Mouse (Mus musculus) neural tube, embryonic 11.5 days (tissue): ENCODE data around the gene Dock9. TPM values are rescaled to one million over a fixed set of nuclear protein-coding genes. Genes with fewer than 3 reads are reported as not detected.

Source experiments
- ATAC-seq: fragments of 200-750 bp; cut with Nextera tagmentation; 2 replicates; pipeline ENCODE4 v1.8.0; 2017; ENCODE audit warnings: moderate number of reproducible peaks, mild to moderate bottlenecking, moderate TSS enrichment, moderate library complexity; ENCODE audit not compliant: insufficient read depth, low FRiP score, low TSS enrichment
- DNase-seq: peaks from one replicate; pipeline ENCODE4 v3.0.0-alpha.2; 2015; ENCODE audit warnings: low spot score
- H3K27ac ChIP-seq: fragments of 300-500 bp; sonication (generic); 2 replicates; pipeline ENCODE4 v1.5.1; 2014; ENCODE audit warnings: low read depth, mild to moderate bottlenecking, low read length
- H3K27me3 ChIP-seq: fragments of 300-500 bp; sonication (generic); 2 replicates; pipeline ENCODE4 v1.6.1; 2014; ENCODE audit warnings: mild to moderate bottlenecking, low read length, mixed read lengths; ENCODE audit not compliant: control insufficient read depth, insufficient read depth
- H3K36me3 ChIP-seq: fragments of 300-500 bp; sonication (generic); 2 replicates; pipeline ENCODE4 v1.6.1; 2014; ENCODE audit warnings: mild to moderate bottlenecking, low read length, moderate library complexity, mixed read lengths; ENCODE audit not compliant: control insufficient read depth, insufficient read depth
- H3K4me1 ChIP-seq: fragments of 300-500 bp; sonication (generic); 2 replicates; pipeline ENCODE4 v1.6.1; 2014; ENCODE audit warnings: low read length, mixed read lengths; ENCODE audit not compliant: control insufficient read depth, insufficient read depth
- H3K4me2 ChIP-seq: fragments of 300-500 bp; sonication (generic); 2 replicates; pipeline ENCODE4 v1.6.1; 2014; ENCODE audit warnings: low read depth, mild to moderate bottlenecking, moderate library complexity
- H3K4me3 ChIP-seq: fragments of 300-500 bp; sonication (generic); 2 replicates; pipeline ENCODE4 v1.5.1; 2014; ENCODE audit warnings: low read depth, low read length
- H3K9ac ChIP-seq: fragments of 300-500 bp; sonication (generic); 2 replicates; pipeline ENCODE4 v1.6.1; 2014; ENCODE audit warnings: mild to moderate bottlenecking, low read length
- H3K9me3 ChIP-seq: fragments of 300-500 bp; sonication (generic); 2 replicates; pipeline ENCODE4 v1.6.1; 2016; ENCODE audit warnings: low read length; ENCODE audit not compliant: control insufficient read depth
- WGBS: fragments of 180-500 bp; shearing (Covaris S2); extraction: QIAGEN DNeasy Blood & Tissue Kit; methylation state at CpG from one replicate; pipeline ENCODE4 v1.1.7; 2014; 5-methylcytosine and 5-hydroxymethylcytosine counted together
- polyA plus RNA-seq: library from polyadenylated mRNA; unstranded; fragments of >200 nt; fragmentation: Nextera tagmentation; extraction: Ambion mirVana; gene quantifications from 2 replicates; pipeline ENCODE4 v1.2.1, GENCODE M21; 2014

Dock9 gene
- 4.2 and 5.4 TPM in 2 replicates for polyA plus RNA-seq

DNA sequence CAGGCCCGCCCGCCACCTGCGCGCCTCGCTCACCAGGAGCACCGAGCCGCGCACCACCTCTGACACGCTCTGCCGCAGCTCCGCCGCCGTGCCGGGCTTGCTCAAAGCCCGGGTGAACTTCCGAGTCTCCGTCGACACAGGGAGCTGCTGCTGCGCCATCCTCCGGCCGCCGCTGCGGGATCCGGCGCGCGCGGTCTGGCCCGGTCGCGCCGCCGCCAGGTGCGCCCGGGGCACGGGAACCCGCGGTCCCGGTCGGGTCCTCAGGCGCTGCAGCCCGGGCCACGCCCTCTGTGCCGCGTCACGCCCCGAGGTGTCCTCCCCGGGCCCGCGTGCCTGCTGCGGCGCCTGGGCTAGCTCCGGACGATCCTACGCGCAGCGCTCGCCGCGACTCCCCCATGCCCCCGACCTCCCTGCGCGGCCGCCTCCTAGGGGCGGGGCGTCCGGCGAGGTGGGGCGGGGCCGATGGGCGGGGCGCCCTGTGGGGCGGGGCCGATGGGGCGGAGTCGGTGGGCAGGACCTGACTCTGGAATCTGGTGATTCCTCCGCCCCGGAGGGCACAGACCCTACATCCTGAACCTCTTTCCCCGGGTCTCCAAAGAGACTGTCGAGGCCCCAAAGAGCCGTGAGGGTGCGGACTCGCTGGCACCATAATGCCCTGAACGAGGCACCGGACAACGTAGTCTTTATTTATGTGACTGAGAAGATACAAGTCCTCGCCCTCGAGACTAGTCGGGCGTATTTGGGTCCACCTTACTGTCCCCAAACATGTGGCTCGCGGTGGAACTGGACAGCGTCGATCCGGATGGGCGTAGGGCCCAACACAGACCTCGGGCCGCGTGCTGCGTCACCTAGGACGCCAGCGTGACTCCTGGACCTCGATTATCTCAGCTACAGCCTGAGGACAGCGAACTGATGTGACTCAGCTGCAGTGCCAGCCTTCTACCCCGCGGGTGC lies at the start of gene Dock9:
Gene Dock9 (minus strand): TSS at position 381 of the 954 bp plus-strand sequence.
- Histone ChIP-seq H3K4me2 (peak within 1 kb of the TSS; percentile 97), H3K27me3 (peaks cover 16% of the 10 kb centered on the region), H3K4me1 (no peaks in the 10 kb centered on the region), H3K27ac (peak within 1 kb of the TSS; percentile 44), H3K36me3 (no peaks in the 10 kb centered on the region), H3K9ac (peak within 1 kb of the TSS; percentile 53), H3K4me3 (peak within 1 kb of the TSS; percentile 69), H3K9me3 (no peaks in the 10 kb centered on the region)
- WGBS: under 1% methylated on average over 75 of the region's 106 CpGs
- DNase-seq: peak; percentile 92
- peak; percentile 89 for ATAC-seq

DNA sequence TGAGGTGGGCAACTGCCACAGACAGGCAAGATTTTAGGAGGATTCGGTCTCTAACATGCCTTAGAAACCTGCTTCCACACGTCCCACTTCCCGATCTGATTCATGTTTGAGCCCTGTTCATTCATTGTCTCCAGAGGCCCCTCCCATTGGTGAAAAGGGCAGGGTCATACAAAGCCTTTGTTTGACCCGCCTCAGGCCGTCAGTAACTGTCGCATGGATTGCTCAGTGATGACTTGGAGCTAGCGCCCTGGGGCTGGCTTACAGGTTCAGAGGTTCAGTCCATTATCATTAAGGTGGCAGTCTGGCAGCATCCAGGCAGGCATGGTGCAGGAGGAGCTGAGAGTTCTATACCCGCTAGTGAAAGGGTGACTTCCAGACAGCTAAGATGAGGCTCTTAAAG lies 46.8 kb upstream of the Dock9 start:
- WGBS: 64% methylated on average over 8 of the region's 8 CpGs
- ATAC-seq (no peak), DNase-seq (no peak)
- H3K9ac ChIP-seq: no peak overlapping the region
- H3K4me2 ChIP-seq: no peak overlapping the region
- H3K27ac ChIP-seq: no peak overlapping the region
- H3K4me1 ChIP-seq: no peaks in the 10 kb centered on the region
- no peaks in the 10 kb centered on the region for H3K27me3 ChIP-seq
- no peaks in the 10 kb centered on the region for H3K36me3 ChIP-seq
- no peaks in the 10 kb centered on the region for H3K9me3 ChIP-seq
- H3K4me3 ChIP-seq: no peak overlapping the region

DNA sequence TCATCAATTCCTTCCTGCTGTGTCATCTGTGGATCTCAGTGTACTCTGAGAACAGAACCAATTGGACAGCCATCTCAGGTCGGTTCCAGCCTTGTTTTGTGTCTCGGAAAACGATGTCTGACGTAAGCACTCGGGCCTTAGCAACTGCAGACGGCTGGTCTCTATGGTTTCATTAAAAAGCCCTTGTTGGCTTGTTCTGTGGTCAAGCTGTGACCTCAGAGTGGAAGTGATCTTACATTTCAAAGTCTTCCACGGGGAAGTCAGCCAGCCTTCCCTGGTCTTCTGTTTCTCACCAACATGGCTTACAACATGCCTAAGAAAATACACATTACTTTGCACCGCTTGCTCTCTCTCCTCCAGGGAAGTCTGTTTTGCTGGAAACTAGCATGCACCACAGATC lies 42.6 kb upstream of the Dock9 start:
- 91% methylated on average over 8 of the region's 8 CpGs for WGBS
- H3K9me3 ChIP-seq: 0 out of 2 replicates have a peak, but pooled peaks cover 5% of the 10 kb centered on the region
- DNase-seq (no peak), ATAC-seq (no peak)
- no peaks in the 10 kb centered on the region for H3K27me3 ChIP-seq
- no peak overlapping the region for H3K27ac ChIP-seq
- H3K4me3 ChIP-seq: no peak overlapping the region
- no peaks in the 10 kb centered on the region for H3K36me3 ChIP-seq
- H3K4me2 ChIP-seq: no peak overlapping the region
- H3K4me1 ChIP-seq: no peaks in the 10 kb centered on the region
- H3K9ac ChIP-seq: no peak overlapping the region

DNA sequence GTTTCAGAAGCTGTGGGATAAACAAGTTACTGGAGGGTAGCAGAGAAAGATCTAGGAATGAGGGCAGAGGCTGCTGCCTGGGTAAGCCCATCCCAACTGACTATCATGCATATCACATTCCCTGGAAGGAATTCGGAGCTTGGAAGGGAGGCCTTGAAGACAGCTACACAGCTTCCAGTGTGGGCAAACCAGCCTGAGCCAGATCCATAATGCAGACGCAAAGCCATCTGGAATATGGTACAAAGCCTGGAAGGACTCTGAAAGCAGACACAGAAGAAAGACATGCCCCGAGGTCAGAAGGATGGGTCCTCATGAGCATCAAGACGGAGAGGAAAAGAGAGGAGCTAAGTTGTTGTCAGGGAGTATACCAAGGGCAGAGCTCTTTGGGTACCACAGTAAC lies 40.5 kb upstream of the Dock9 start:
- Histone ChIP-seq H3K4me2 (no peak overlapping the region), H3K4me1 (no peaks in the 10 kb centered on the region), H3K27me3 (no peaks in the 10 kb centered on the region), H3K36me3 (no peaks in the 10 kb centered on the region), H3K4me3 (no peak overlapping the region), H3K9me3 (0 out of 2 replicates have a peak, but pooled peaks cover 5% of the 10 kb centered on the region), H3K27ac (no peak overlapping the region), H3K9ac (no peak overlapping the region)
- no peak for DNase-seq
- ATAC-seq: no peak
- WGBS: 89% methylated on average over 4 of the region's 4 CpGs

DNA sequence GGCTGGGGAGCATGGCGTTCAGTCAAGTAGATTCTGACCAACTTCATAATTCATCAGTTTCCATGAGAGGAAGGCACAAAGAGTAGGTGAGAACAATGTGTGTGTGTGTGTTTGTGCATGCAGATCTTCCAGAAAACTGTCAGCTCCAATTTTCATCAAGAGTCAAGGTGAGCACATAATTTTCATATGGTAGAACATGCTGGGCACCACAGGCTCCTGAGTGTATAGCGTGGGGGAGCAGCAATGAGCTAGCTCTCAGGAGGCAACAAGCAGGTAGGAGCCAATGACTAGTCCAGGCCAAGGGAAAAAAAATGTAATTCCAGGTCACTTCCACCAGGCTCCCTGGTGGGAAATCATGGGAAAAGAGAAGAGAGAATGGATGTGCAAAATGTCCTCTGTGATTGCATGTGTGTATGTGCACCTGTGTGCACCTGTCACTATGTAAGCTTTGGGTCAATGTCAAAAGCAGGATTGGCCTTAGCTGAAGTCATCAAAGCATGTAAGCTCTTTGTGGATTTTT lies 35.4 kb upstream of the Dock9 start:
- Histone ChIP-seq H3K4me3 (no peak overlapping the region), H3K9ac (no peak overlapping the region), H3K27me3 (no peaks in the 10 kb centered on the region), H3K4me1 (no peaks in the 10 kb centered on the region), H3K27ac (no peak overlapping the region), H3K9me3 (no peaks in the 10 kb centered on the region), H3K4me2 (no peak overlapping the region), H3K36me3 (no peaks in the 10 kb centered on the region)
- ATAC-seq (no peak), DNase-seq (no peak)
- WGBS: 89% methylated on average over 2 of the region's 2 CpGs

DNA sequence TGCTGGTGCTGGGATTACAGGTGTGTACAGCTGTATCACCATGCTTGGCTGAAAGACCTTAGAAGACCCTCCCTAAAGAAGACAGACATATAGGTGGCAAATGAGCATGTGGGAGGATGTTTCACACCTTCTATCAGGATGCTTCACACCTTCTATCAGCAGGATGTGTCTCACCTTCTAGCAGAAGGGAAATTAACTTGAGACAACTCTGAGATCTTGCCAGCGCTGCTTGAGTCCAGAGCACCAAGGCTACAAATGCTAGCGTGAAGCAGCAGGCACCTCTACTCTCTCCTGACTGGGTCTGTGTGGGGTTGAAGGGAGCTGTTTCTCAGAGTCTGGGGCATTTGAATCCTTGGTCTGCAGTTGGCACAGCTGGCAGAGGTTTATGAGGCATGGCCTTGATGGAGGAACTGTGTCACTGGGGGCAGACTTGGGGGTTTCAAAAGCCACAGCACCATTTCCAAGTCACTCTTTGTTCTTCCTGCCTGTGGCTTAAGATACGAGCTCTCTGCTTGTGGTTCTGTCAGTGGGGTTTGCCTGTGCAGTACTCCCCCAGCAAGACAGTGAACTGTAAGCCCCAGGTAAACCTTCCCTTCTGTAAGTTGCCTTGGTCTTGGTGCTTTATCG lies 32.3 kb upstream of the Dock9 start:
- 87% methylated on average over 4 of the region's 4 CpGs for WGBS
- Histone ChIP-seq H3K27ac (no peak overlapping the region), H3K27me3 (no peaks in the 10 kb centered on the region), H3K4me1 (no peaks in the 10 kb centered on the region), H3K4me3 (no peak overlapping the region), H3K36me3 (no peaks in the 10 kb centered on the region), H3K9ac (no peak overlapping the region), H3K9me3 (no peaks in the 10 kb centered on the region), H3K4me2 (no peak overlapping the region)
- ATAC-seq (no peak), DNase-seq (no peak)

DNA sequence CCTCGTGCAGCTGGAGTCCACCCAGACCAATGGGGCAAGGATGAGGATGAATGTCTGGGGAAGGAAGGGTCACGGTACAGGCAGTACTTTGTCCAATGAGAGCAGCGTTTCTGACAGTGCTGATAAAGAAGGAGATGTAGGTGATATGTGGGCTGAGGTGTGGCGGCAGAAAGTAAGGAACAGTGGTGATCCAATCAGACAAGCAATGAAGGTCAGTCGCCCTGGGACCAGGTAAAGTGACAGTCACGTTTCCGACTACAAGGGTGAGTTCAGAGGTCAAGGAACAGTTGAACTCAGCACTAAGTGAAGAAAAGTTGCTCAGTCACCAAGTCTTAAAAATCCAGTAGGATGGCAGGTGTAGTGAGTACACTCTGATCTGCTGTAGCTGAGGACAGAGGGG lies 29.5 kb upstream of the Dock9 start:
- H3K27me3 ChIP-seq: no peaks in the 10 kb centered on the region
- DNase-seq: no peak
- ATAC-seq: no peak
- no peak overlapping the region for H3K9ac ChIP-seq
- no peaks in the 10 kb centered on the region for H3K36me3 ChIP-seq
- no peaks in the 10 kb centered on the region for H3K9me3 ChIP-seq
- WGBS: 84% methylated on average over 7 of the region's 7 CpGs
- H3K4me2 ChIP-seq: no peak overlapping the region
- H3K4me1 ChIP-seq: no peaks in the 10 kb centered on the region
- no peak overlapping the region for H3K4me3 ChIP-seq
- H3K27ac ChIP-seq: no peak overlapping the region

DNA sequence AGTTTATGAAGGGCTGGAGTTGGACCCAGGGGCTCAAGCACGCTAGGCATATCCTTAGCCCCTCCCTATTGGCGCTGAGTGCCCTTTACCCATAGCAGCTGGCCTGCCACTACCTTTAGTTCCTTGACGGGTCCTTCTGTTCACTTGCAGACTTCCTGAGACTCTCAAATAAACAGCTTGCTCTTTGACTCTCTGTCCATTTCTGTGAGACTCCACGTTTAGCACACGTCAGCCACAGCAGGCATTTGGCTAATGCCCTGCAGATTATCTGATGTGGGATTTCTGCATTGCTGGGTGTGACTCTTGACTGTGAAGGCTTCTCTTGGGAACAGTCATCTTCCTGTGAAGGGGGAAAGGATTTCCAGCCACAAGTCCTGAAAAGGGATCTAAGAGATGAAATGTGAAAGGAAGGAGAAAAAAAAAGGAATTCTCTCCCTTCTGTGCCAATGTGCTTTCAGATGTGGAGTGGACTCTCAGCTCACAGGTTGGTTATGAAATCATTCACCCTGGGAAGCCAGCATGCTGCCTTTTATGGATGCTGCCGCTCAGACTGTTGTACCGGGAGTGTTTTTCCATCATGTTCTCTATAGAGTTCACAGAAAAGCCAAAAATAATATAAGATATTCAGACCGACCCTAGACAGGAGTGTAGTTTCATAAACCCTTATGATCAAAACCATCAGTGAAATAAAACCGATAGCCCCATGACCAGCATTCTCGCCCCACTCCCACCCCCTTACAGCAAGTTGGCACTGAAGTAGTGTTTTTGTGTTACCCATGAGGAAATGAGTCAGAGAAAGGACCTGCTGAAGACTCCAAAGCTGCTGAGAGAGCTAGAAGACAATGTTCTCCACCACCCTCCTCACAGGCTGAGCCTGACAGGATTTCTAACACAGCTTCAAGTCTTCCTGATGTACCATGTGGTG lies 28.1 kb upstream of the Dock9 start:
- no peak overlapping the region for H3K27ac ChIP-seq
- H3K36me3 ChIP-seq: no peaks in the 10 kb centered on the region
- H3K27me3 ChIP-seq: no peaks in the 10 kb centered on the region
- H3K4me3 ChIP-seq: no peak overlapping the region
- DNase-seq (no peak), ATAC-seq (no peak)
- no peak overlapping the region for H3K4me2 ChIP-seq
- no peaks in the 10 kb centered on the region for H3K9me3 ChIP-seq
- 78% methylated on average over 10 of the region's 10 CpGs for WGBS
- no peaks in the 10 kb centered on the region for H3K4me1 ChIP-seq
- no peak overlapping the region for H3K9ac ChIP-seq
